15 mouse cellular contexts compared by ENCODE assay signal in the genomic region with DNA sequence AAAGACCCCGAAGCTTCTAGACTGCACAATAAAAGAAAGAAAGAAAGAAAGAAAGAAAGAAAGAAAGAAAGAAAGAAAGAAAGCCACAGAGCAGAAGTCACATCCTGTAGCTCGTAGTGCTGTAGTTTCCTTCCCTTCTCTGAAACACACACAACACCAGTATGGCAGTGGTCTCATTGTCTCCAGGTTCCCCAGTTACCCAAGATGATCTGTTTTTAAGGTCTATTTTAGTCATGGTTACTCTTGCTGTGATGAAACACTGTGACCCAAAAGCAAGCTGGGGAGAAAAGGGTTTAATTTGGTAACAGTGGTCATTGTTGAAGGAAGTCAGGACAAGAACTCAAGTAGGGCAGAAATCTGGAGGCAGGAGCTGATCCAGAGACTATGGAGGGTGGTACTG.
"Had no signal": no experiment of that assay in that cellular context is flagged by ENCODE, and none has a peak within 500 bp of the region (broad histone marks: within the 10 kb centered on the region; RNA-seq: fewer than 3 reads in every experiment).

No protein-coding gene starts in this region.

- H3K27ac ChIP-seq: neural tube, embryonic 15.5 days; stomach, embryonic 15.5 days; stomach, postnatal 0 days had no signal

- DNase-seq: retina, postnatal 1 day; right cerebral cortex, adult 18-20 months; right cerebral cortex, postnatal 14 days; right cerebral cortex, postnatal 25 days; right cerebral cortex, postnatal 4 days; spleen, adult 18-20 months; thymus, adult 18-20 months; thymus, adult 2 months; thymus, postnatal 14 days; thymus, postnatal 25 days; thymus, postnatal 36 days; thymus, postnatal 4 days had no signal

- H3K9ac ChIP-seq: neural tube, embryonic 15.5 days; stomach, embryonic 15.5 days had no signal

- H3K9me3 ChIP-seq: neural tube, embryonic 15.5 days; stomach, embryonic 15.5 days had no signal

- H3K4me1 ChIP-seq: neural tube, embryonic 15.5 days; stomach, embryonic 15.5 days had no signal

- H3K4me3 ChIP-seq: neural tube, embryonic 15.5 days; stomach, embryonic 15.5 days had no signal

- H3K36me3 ChIP-seq: stomach, embryonic 15.5 days had no signal

- H3K27me3 ChIP-seq: neural tube, embryonic 15.5 days; stomach, embryonic 15.5 days had no signal

- H3K4me2 ChIP-seq: neural tube, embryonic 15.5 days; stomach, embryonic 15.5 days had no signal
